Mouse (Mus musculus) MEL (cell line): ENCODE results near the gene Fpr2. TPM values are rescaled to one million over a fixed set of nuclear protein-coding genes. Genes with fewer than 3 reads are reported as not detected.

Experiments
- DNase-seq: peaks from one replicate; pipeline ENCODE4 v3.0.0; 2011; ENCODE audit warnings: low read depth, low spot score
- H3K27ac ChIP-seq: 2 replicates; pipeline ENCODE4 v1.5.1; 2012; ENCODE audit warnings: low read depth, mild to moderate bottlenecking, control low read depth, low read length, moderate library complexity; ENCODE audit not compliant: control insufficient read depth
- H3K27me3 ChIP-seq, 2 experiments: fragments of 150-350 bp in 1 of 2; sonication (generic) in 1 of 2; 2 replicates each; pipeline ENCODE4 v1.6.1; 2012; ENCODE audit warnings: low read length in 2 of 2, mild to moderate bottlenecking in 2 of 2, improper control_type of control experiment in 1 of 2, moderate library complexity in 1 of 2; ENCODE audit not compliant: insufficient read depth in 2 of 2, control insufficient read depth in 1 of 2
- H3K36me3 ChIP-seq, 2 experiments: 2 replicates each; pipeline ENCODE4 v1.6.1; 2012 to 2014; ENCODE audit warnings: low read length in 2 of 2, improper control_type of control experiment in 1 of 2, inconsistent platforms in 1 of 2, mild to moderate bottlenecking in 1 of 2; ENCODE audit not compliant: insufficient read depth in 2 of 2, control insufficient read depth in 1 of 2
- H3K4me1 ChIP-seq, 2 experiments: fragments of 150-350 bp in 1 of 2; sonication (generic) in 1 of 2; 2 replicates each; pipeline ENCODE4 v1.6.1; 2012; ENCODE audit warnings: low read length in 2 of 2, improper control_type of control experiment in 1 of 2, mild to moderate bottlenecking in 1 of 2; ENCODE audit not compliant: insufficient read depth in 2 of 2, control insufficient read depth in 1 of 2
- H3K4me3 ChIP-seq, 2 experiments: fragments of 150-350 bp in 1 of 2; sonication (generic) in 1 of 2; 2 replicates each; pipeline ENCODE4 v1.5.1; 2012; ENCODE audit warnings: low read depth in 2 of 2, low read length in 2 of 2, mild to moderate bottlenecking in 2 of 2, moderate library complexity in 2 of 2, control low read depth in 1 of 2, improper control_type of control experiment in 1 of 2; ENCODE audit not compliant: control insufficient read depth in 1 of 2, insufficient read depth in 1 of 2
- H3K79me2 ChIP-seq: 2 replicates; pipeline ENCODE4 v1.6.1; 2012; ENCODE audit warnings: mild to moderate bottlenecking, low read length, moderate library complexity; ENCODE audit not compliant: control insufficient read depth, poor library complexity, insufficient read depth
- H3K9ac ChIP-seq: 2 replicates; pipeline ENCODE4 v1.6.1; 2012; ENCODE audit warnings: low read depth, mild to moderate bottlenecking, control low read depth, low read length, moderate library complexity; ENCODE audit not compliant: control insufficient read depth, poor library complexity, severe bottlenecking
- H3K9me3 ChIP-seq: fragments of 150-350 bp; sonication (generic); replicated peaks from 2 replicates; pipeline ENCODE4 v1.6.1; 2012; ENCODE audit warnings: mild to moderate bottlenecking, low read length, improper control_type of control experiment, moderate library complexity; ENCODE audit not compliant: insufficient read depth
- BHLHE40 ChIP-seq: IDR thresholded peaks from 2 replicates; pipeline ENCODE4 v1.6.1; 2012; ENCODE audit warnings: low read depth, mild to moderate bottlenecking, inconsistent platforms, low read length, improper control_type of control experiment, borderline replicate concordance
- CHD1 ChIP-seq: IDR thresholded peaks from 2 replicates; pipeline ENCODE4 v1.6.1; 2012; ENCODE audit warnings: low read depth, mild to moderate bottlenecking, inconsistent platforms, low read length, improper control_type of control experiment
- CTCF ChIP-seq, 3 experiments: IDR thresholded peaks in 2 of 3; conservative IDR thresholded peaks in 1 of 3; 2 replicates each; pipeline ENCODE4 v1.5.1; 2011 to 2012; ENCODE audit warnings: low read length in 3 of 3, low read depth in 2 of 3, mild to moderate bottlenecking in 2 of 3, improper control_type of control experiment in 1 of 3, inconsistent platforms in 1 of 3, mixed read lengths in 1 of 3, moderate library complexity in 1 of 3; ENCODE audit not compliant: control insufficient read depth in 1 of 3, insufficient read depth in 1 of 3, poor library complexity in 1 of 3, severe bottlenecking in 1 of 3
- E2F4 ChIP-seq: IDR thresholded peaks from 2 replicates; pipeline ENCODE4 v1.6.1; 2011; ENCODE audit warnings: low read depth, low read length, improper control_type of control experiment, borderline replicate concordance
- EP300 ChIP-seq, 2 experiments: IDR thresholded peaks; 2 replicates each; pipeline ENCODE4 v1.6.1; 2011; ENCODE audit warnings: improper control_type of control experiment in 2 of 2, low read length in 2 of 2, low read depth in 1 of 2, mild to moderate bottlenecking in 1 of 2
- GABPA ChIP-seq: IDR thresholded peaks from 2 replicates; pipeline ENCODE4 v1.6.1; 2012; ENCODE audit warnings: low read depth, mild to moderate bottlenecking, inconsistent platforms, low read length, improper control_type of control experiment, moderate library complexity
- JUND ChIP-seq: IDR thresholded peaks from 2 replicates; pipeline ENCODE4 v1.6.1; 2011; ENCODE audit warnings: low read depth, mild to moderate bottlenecking, improper control_type of control experiment, low read length
- KAT2A ChIP-seq: conservative IDR thresholded peaks from 2 replicates; pipeline ENCODE4 v1.6.1; 2012; ENCODE audit warnings: low read depth, low read length, improper control_type of control experiment, inconsistent platforms
- MAX ChIP-seq: IDR thresholded peaks from 2 replicates; pipeline ENCODE4 v1.6.1; 2011; ENCODE audit warnings: low read length, improper control_type of control experiment
- MXI1 ChIP-seq: IDR thresholded peaks from 2 replicates; pipeline ENCODE4 v1.6.1; 2011; ENCODE audit warnings: mild to moderate bottlenecking, low read depth, low read length, improper control_type of control experiment
- MYB ChIP-seq: IDR thresholded peaks from 2 replicates; pipeline ENCODE4 v1.6.1; 2011; ENCODE audit warnings: mild to moderate bottlenecking, low read depth, low read length, improper control_type of control experiment
- MYC ChIP-seq: IDR thresholded peaks from 2 replicates; pipeline ENCODE4 v1.6.1; 2011; ENCODE audit warnings: low read depth, mild to moderate bottlenecking, low read length, improper control_type of control experiment, moderate library complexity
- NELFE ChIP-seq: IDR thresholded peaks from 2 replicates; pipeline ENCODE4 v1.6.1; 2011; ENCODE audit warnings: low read depth, low read length, improper control_type of control experiment
- POLR2AphosphoS2 ChIP-seq: IDR thresholded peaks from 2 replicates; pipeline ENCODE4 v1.6.1; 2011; ENCODE audit warnings: low read length, improper control_type of control experiment
- POLR2AphosphoS5 ChIP-seq: IDR thresholded peaks from 2 replicates; pipeline ENCODE4 v1.6.1; 2012; ENCODE audit warnings: low read depth, borderline replicate concordance, mild to moderate bottlenecking, inconsistent platforms, low read length, moderate library complexity, mixed read lengths
- RAD21 ChIP-seq: IDR thresholded peaks from 2 replicates; pipeline ENCODE4 v1.6.1; 2011; ENCODE audit warnings: mild to moderate bottlenecking, low read depth, low read length, improper control_type of control experiment
- RCOR1 ChIP-seq: IDR thresholded peaks from 2 replicates; pipeline ENCODE4 v1.6.1; 2012; ENCODE audit warnings: low read depth, mild to moderate bottlenecking, inconsistent platforms, low read length, improper control_type of control experiment
- SIN3A ChIP-seq: IDR thresholded peaks from 2 replicates; pipeline ENCODE4 v1.6.1; 2012; ENCODE audit warnings: low read length, improper control_type of control experiment, inconsistent platforms
- SMC3 ChIP-seq: IDR thresholded peaks from 2 replicates; pipeline ENCODE4 v1.6.1; 2011; ENCODE audit warnings: low read depth, low read length, improper control_type of control experiment
- TAL1 ChIP-seq: IDR thresholded peaks from 2 replicates; pipeline ENCODE4 v1.6.1; 2012; ENCODE audit warnings: mild to moderate bottlenecking, inconsistent platforms, low read length, moderate library complexity, mixed read lengths
- TCF12 ChIP-seq: IDR thresholded peaks from 2 replicates; pipeline ENCODE4 v1.6.1; 2014; ENCODE audit warnings: low read depth, mild to moderate bottlenecking, inconsistent platforms, low read length, improper control_type of control experiment, moderate library complexity
- UBTF ChIP-seq: IDR thresholded peaks from 2 replicates; pipeline ENCODE4 v1.6.1; 2012; ENCODE audit warnings: low read depth, mild to moderate bottlenecking, inconsistent platforms, low read length, improper control_type of control experiment, moderate library complexity, borderline replicate concordance; ENCODE audit not compliant: insufficient read depth
- USF1 ChIP-seq: IDR thresholded peaks from 2 replicates; pipeline ENCODE4 v1.6.1; 2014; ENCODE audit warnings: low read depth, mild to moderate bottlenecking, inconsistent platforms, low read length, improper control_type of control experiment, moderate library complexity
- ZKSCAN1 ChIP-seq: IDR thresholded peaks from 2 replicates; pipeline ENCODE4 v1.6.1; 2012; ENCODE audit warnings: low read depth, mild to moderate bottlenecking, inconsistent platforms, low read length, improper control_type of control experiment, moderate library complexity
- ZMIZ1 ChIP-seq: IDR thresholded peaks from 2 replicates; pipeline ENCODE4 v1.6.1; 2012; ENCODE audit warnings: low read depth, mild to moderate bottlenecking, inconsistent platforms, low read length, improper control_type of control experiment, moderate library complexity
- polyA plus RNA-seq, 2 experiments: library from polyadenylated mRNA; stranded (reverse) in 1 of 2; unstranded in 1 of 2; fragments of >175 nt in 1 of 2; fragments of >200 nt in 1 of 2; gene quantifications; 2 replicates each; pipeline versions ENCODE4 v1.2.1 to v1.2.4; 2012; ENCODE audit warnings: low replicate concordance in 2 of 2, low read depth in 1 of 2; ENCODE audit not compliant: insufficient read length in 2 of 2, insufficient read depth in 1 of 2, missing spikeins in 1 of 2
- total RNA-seq: library from RNA; depleted of rRNA; stranded (reverse); fragments of 300-350 nt; gene quantifications from 2 replicates; pipeline ENCODE4 v1.2.3, GENCODE M21; 2012

Fpr2 gene
- total and polyA plus RNA-seq, 3 experiments, result not detected

DNA sequence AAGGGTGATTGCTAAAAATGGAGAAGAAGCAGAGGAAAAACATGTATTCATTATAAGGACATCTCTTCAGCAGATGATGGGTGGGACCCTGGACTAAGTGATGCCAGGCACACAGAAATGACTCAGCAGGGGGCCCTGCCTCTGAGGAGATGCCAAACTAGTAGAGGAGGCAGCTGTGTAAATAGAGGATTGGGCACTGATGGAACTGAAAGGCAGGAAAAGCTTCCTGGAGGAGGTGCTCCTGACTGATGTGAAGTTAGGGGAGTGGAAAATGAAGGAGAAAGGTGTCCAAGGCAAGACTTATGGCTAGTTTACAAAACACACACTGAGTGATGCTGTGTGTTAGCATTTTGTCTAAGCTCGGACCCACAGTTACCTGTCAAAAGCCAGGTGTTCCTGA lies 30.2 kb upstream of the Fpr2 start:
- TF ChIP-seq BHLHE40 (no peak), UBTF (no peak), POLR2AphosphoS2 (no peak), TCF12 (no peak), CHD1 (no peak), KAT2A (no peak), ZMIZ1 (no peak), SIN3A (no peak), MYB (no peak), E2F4 (no peak), MXI1 (no peak), JUND (no peak), RCOR1 (no peak), GABPA (no peak), TAL1 (no peak), NELFE (no peak), USF1 (no peak)
- H3K4me1 ChIP-seq, result no peaks in the 10 kb centered on the region
- DNase-seq, result no peak
- H3K27me3 ChIP-seq, result no peaks in the 10 kb centered on the region
- no peaks in the 10 kb centered on the region for H3K79me2 ChIP-seq
- no peak overlapping the region for H3K4me3 ChIP-seq
- no peak overlapping the region for H3K9ac ChIP-seq
- H3K9me3 ChIP-seq, result no peaks in the 10 kb centered on the region
- no peak overlapping the region for H3K27ac ChIP-seq
- no peaks in the 10 kb centered on the region for H3K36me3 ChIP-seq

DNA sequence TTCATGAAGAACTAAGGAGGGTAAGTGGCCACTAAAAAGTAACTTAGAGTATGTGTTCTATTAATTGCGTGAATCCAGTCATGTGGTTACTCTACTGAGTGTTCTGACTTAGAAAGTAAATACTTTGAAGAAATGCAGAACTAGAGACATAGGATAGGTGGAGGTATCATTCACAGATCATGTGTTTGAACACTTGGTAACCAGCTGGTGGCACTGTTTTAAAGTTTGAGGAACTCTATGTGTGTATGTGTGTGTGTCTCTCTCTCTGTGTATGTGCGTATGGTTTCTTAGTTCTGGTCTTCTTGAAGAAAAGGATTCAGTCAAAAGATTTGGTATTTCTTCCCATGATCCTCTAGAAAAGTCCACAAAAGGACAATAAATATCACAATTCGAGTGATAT lies 27.5 kb upstream of the Fpr2 start:
- TF ChIP-seq MYC (0 out of 2 replicates have a peak, but pooled peaks have one; percentile 34), GABPA (no peak), MYB (no peak), ZKSCAN1 (no peak), SMC3 (peak; percentile 61), POLR2AphosphoS2 (no peak), NELFE (no peak), CTCF (IDR thresholded peaks at IDR 0.05 in 2 of 3, conservative IDR thresholded peaks at IDR 0.05 in 1 of 3; ENCODE audit: control insufficient read depth in 1 of 3, insufficient read depth in 1 of 3, low read depth in 2 of 3, low read length in 3 of 3, poor library complexity in 1 of 3, severe bottlenecking in 1 of 3) (peak in 1 of 3 experiments; percentile 64; a peak in 2 of 6 replicates), EP300 (IDR thresholded peaks at IDR 0.05; ENCODE audit: low read depth in 1 of 2, low read length in 2 of 2) (peak in 1 of 2 experiments; percentile 10; a peak in 1 of 4 replicates), MXI1 (no peak), MAX (0 out of 2 replicates have a peak, but pooled peaks have one; percentile 39), POLR2AphosphoS5 (no peak), RAD21 (peak; percentile 49), KAT2A (no peak)
- H3K36me3 ChIP-seq, result no peaks in the 10 kb centered on the region
- H3K27me3 ChIP-seq, result no peaks in the 10 kb centered on the region
- DNase-seq, result peak; percentile 62
- H3K79me2 ChIP-seq, result no peaks in the 10 kb centered on the region
- H3K4me1 ChIP-seq, result no peaks in the 10 kb centered on the region
- no peak overlapping the region for H3K4me3 ChIP-seq
- no peak overlapping the region for H3K9ac ChIP-seq
- no peaks in the 10 kb centered on the region for H3K9me3 ChIP-seq
- H3K27ac ChIP-seq, result no peak overlapping the region
